Mouse (Mus musculus) MEL (cell line): ENCODE measurements at regions not wholly inside any gene's neighbourhood (a gene's known extent, or its start where the extent isn't known, plus 50 kb on each side); places are given as distances from the start of the nearest gene placed in this dataset.

Experiments
- CTCF ChIP-seq, 3 experiments: IDR thresholded peaks in 2 of 3; conservative IDR thresholded peaks in 1 of 3; 2 replicates each; pipeline ENCODE4 v1.5.1; 2011 to 2012; ENCODE audit warnings: low read length in 3 of 3, low read depth in 2 of 3, mild to moderate bottlenecking in 2 of 3, improper control_type of control experiment in 1 of 3, inconsistent platforms in 1 of 3, mixed read lengths in 1 of 3, moderate library complexity in 1 of 3; ENCODE audit not compliant: control insufficient read depth in 1 of 3, insufficient read depth in 1 of 3, poor library complexity in 1 of 3, severe bottlenecking in 1 of 3
- ELF1 ChIP-seq: IDR thresholded peaks from 2 replicates; pipeline ENCODE4 v1.6.1; 2014; ENCODE audit warnings: low read depth, mild to moderate bottlenecking, inconsistent platforms, low read length, improper control_type of control experiment, moderate library complexity
- GATA1 ChIP-seq: IDR thresholded peaks from 2 replicates; pipeline ENCODE4 v1.6.1; 2011; ENCODE audit warnings: low read depth, low read length, improper control_type of control experiment
- MAX ChIP-seq: IDR thresholded peaks from 2 replicates; pipeline ENCODE4 v1.6.1; 2011; ENCODE audit warnings: low read length, improper control_type of control experiment
- NELFE ChIP-seq: IDR thresholded peaks from 2 replicates; pipeline ENCODE4 v1.6.1; 2011; ENCODE audit warnings: low read depth, low read length, improper control_type of control experiment
- POLR2A ChIP-seq, 2 experiments: IDR thresholded peaks; 2 replicates each; pipeline ENCODE4 v1.6.1; 2011 to 2012; ENCODE audit warnings: low read length in 2 of 2, mild to moderate bottlenecking in 2 of 2, control low read depth in 1 of 2, improper control_type of control experiment in 1 of 2, low read depth in 1 of 2, moderate library complexity in 1 of 2; ENCODE audit not compliant: control insufficient read depth in 1 of 2, insufficient read depth in 1 of 2, poor library complexity in 1 of 2
- POLR2AphosphoS2 ChIP-seq: IDR thresholded peaks from 2 replicates; pipeline ENCODE4 v1.6.1; 2011; ENCODE audit warnings: low read length, improper control_type of control experiment
- POLR2AphosphoS5 ChIP-seq: IDR thresholded peaks from 2 replicates; pipeline ENCODE4 v1.6.1; 2012; ENCODE audit warnings: low read depth, borderline replicate concordance, mild to moderate bottlenecking, inconsistent platforms, low read length, moderate library complexity, mixed read lengths
- RAD21 ChIP-seq: IDR thresholded peaks from 2 replicates; pipeline ENCODE4 v1.6.1; 2011; ENCODE audit warnings: mild to moderate bottlenecking, low read depth, low read length, improper control_type of control experiment
- SIN3A ChIP-seq: IDR thresholded peaks from 2 replicates; pipeline ENCODE4 v1.6.1; 2012; ENCODE audit warnings: low read length, improper control_type of control experiment, inconsistent platforms
- USF2 ChIP-seq, 2 experiments: IDR thresholded peaks; 2 replicates each; pipeline ENCODE4 v1.6.1; 2011 to 2012; ENCODE audit warnings: improper control_type of control experiment in 2 of 2, low read length in 2 of 2, borderline replicate concordance in 1 of 2, inconsistent platforms in 1 of 2, low read depth in 1 of 2, mild to moderate bottlenecking in 1 of 2; ENCODE audit not compliant: insufficient read depth in 1 of 2
- ZC3H11A ChIP-seq: IDR thresholded peaks from 2 replicates; pipeline ENCODE4 v1.6.1; 2012; ENCODE audit warnings: low read depth, mild to moderate bottlenecking, inconsistent platforms, low read length, improper control_type of control experiment
- ZNF384 ChIP-seq: IDR thresholded peaks from 2 replicates; pipeline ENCODE4 v1.6.1; 2012; ENCODE audit warnings: low read depth, mild to moderate bottlenecking, inconsistent platforms, low read length, improper control_type of control experiment

GRCm38 (mm10) chr10:46321040-46321439 lies 743.4 kb downstream of the Hace1 start:
- TF ChIP-seq USF2 (IDR thresholded peaks at IDR 0.05; ENCODE audit: borderline replicate concordance in 1 of 2, insufficient read depth in 1 of 2, low read depth in 1 of 2, low read length in 2 of 2): no peak
- no peak for TF ChIP-seq SIN3A
- TF ChIP-seq POLR2A (IDR thresholded peaks at IDR 0.05; ENCODE audit: control insufficient read depth in 1 of 2, insufficient read depth in 1 of 2, low read depth in 1 of 2, low read length in 2 of 2, poor library complexity in 1 of 2): no peak
- TF ChIP-seq MAX: no peak
- no peak for TF ChIP-seq POLR2AphosphoS5
- no peak for TF ChIP-seq CTCF (IDR thresholded peaks at IDR 0.05 in 2 of 3, conservative IDR thresholded peaks at IDR 0.05 in 1 of 3; ENCODE audit: control insufficient read depth in 1 of 3, insufficient read depth in 1 of 3, low read depth in 2 of 3, low read length in 3 of 3, poor library complexity in 1 of 3, severe bottlenecking in 1 of 3)
- TF ChIP-seq RAD21: no peak
- no peak for TF ChIP-seq POLR2AphosphoS2
- TF ChIP-seq NELFE: no peak
- no peak for TF ChIP-seq ELF1
- TF ChIP-seq ZNF384: no peak
- TF ChIP-seq GATA1: peak; percentile 56
- no peak for TF ChIP-seq ZC3H11A
